Mouse (Mus musculus): ENCODE results near the gene Rhoc. TPM values are rescaled to one million over a fixed set of nuclear protein-coding genes. Genes with fewer than 3 reads are reported as not detected.
"Not testable (repeated sequence)": the region's sequence is repeated elsewhere in the genome, so short reads cannot be mapped to it uniquely, and the experiment has no call there.

Gene Rhoc
- polyA plus RNA-seq, 1 experiment from 2014 or later: 168 TPM

DNA sequence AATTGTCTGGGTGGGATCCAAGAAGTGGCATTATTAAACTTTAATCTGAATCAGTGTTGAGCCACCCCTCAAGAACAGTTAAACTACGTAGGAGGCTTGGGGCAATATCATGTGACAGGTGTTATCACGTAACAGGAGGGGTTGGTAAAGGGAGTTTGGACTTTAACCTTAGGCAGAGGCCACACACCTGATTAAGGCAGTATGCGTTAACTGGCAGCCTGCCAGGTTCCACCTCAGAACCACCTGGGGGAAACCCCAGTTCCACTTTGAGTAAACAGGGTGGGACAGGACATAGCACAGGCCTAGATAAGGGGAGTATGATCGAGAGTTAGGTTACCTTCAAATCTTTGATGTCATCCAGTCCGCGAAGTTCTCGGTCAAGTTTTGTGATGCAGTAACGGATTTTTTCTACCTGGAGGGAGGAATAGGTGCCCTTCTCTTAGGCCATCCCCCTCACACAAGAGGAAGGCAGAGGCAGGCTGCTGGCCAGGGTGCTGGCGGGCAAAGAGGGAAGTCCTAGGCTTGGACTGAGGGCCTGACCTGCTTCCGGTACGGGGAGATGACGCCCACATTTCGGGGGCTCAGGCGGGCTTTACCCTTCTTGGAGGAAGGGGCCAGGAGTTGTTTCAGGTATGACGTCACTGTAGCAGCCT lies 8.4 kb downstream of the Rhoc start:
- Histone ChIP-seq H3K9me3 (replicated peaks; ENCODE audit: control insufficient read depth, low read length) (no peaks in the 10 kb centered on the region), H3K4me1 (ENCODE audit: control insufficient read depth, insufficient read depth, low read length) (peaks cover 42% of the 10 kb centered on the region), H3K27me3 (ENCODE audit: control insufficient read depth, insufficient read depth, low read length) (no peaks in the 10 kb centered on the region), H3K4me2 (ENCODE audit: low read depth, low read length) (no peak overlapping the region), H3K4me3 (replicated peaks; ENCODE audit: low read length) (no peak overlapping the region), H3K36me3 (ENCODE audit: control insufficient read depth, insufficient read depth, low read length) (peaks cover 34% of the 10 kb centered on the region), H3K9ac (ENCODE audit: low read length) (no peak overlapping the region), H3K27ac (ENCODE audit: low read length) (peak overlapping the region; percentile 94; the same call in 1 of the 2 replicates)
- 66% methylated on average over 15 of the region's 15 CpGs for WGBS
- peak; percentile 78 for ATAC-seq (ENCODE audit: insufficient read depth, low FRiP score)

GRCm38 (mm10) chr3:104800681-104801080 lies 12.5 kb downstream of the Rhoc start:
- Histone ChIP-seq H3K27ac (ENCODE audit: low read length) (no peak overlapping the region), H3K27me3 (ENCODE audit: control insufficient read depth, insufficient read depth, low read length) (no peaks in the 10 kb centered on the region), H3K4me3 (replicated peaks; ENCODE audit: low read length) (no peak overlapping the region), H3K4me1 (ENCODE audit: control insufficient read depth, insufficient read depth, low read length) (peaks cover 6% of the 10 kb centered on the region; the same call in 1 of the 2 replicates), H3K36me3 (ENCODE audit: control insufficient read depth, insufficient read depth, low read length) (peaks cover 27% of the 10 kb centered on the region), H3K9me3 (replicated peaks; ENCODE audit: control insufficient read depth, low read length) (no peaks in the 10 kb centered on the region), H3K9ac (ENCODE audit: low read length) (no peak overlapping the region), H3K4me2 (ENCODE audit: low read depth, low read length) (no peak overlapping the region)
- 95% methylated on average over 11 of the region's 11 CpGs for WGBS
- no peak for ATAC-seq (ENCODE audit: insufficient read depth, low FRiP score)

DNA sequence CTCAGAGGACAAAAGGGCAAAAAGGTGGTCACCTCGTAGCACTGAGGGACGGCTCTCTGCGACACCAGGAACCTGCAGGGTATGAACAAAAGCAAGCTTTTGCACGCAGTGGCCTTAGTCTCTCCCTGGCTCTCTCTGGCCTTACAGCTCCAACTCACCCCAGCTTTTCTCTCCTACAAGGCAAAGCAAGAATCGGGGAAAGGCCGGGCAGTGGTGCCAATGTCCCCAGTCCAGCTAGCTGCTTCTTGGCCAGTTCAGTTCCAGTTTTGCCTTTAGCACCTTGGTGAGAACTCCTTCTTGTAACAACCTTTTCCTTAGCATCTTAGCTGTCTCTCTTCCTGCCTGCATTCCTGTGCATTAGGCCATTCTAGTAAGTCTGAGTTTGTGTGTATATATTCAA lies 13.3 kb downstream of the Rhoc start:
- Histone ChIP-seq H3K27ac (ENCODE audit: low read length) (no peak overlapping the region), H3K9me3 (replicated peaks; ENCODE audit: control insufficient read depth, low read length) (no peaks in the 10 kb centered on the region), H3K9ac (ENCODE audit: low read length) (no peak overlapping the region), H3K27me3 (ENCODE audit: control insufficient read depth, insufficient read depth, low read length) (no peaks in the 10 kb centered on the region), H3K36me3 (ENCODE audit: control insufficient read depth, insufficient read depth, low read length) (peaks cover 27% of the 10 kb centered on the region), H3K4me2 (ENCODE audit: low read depth, low read length) (no peak overlapping the region), H3K4me3 (replicated peaks; ENCODE audit: low read length) (no peak overlapping the region), H3K4me1 (ENCODE audit: control insufficient read depth, insufficient read depth, low read length) (no peaks in the 10 kb centered on the region)
- WGBS: 91% methylated on average over 6 of the region's 6 CpGs
- no peak for ATAC-seq (ENCODE audit: insufficient read depth, low FRiP score)

DNA sequence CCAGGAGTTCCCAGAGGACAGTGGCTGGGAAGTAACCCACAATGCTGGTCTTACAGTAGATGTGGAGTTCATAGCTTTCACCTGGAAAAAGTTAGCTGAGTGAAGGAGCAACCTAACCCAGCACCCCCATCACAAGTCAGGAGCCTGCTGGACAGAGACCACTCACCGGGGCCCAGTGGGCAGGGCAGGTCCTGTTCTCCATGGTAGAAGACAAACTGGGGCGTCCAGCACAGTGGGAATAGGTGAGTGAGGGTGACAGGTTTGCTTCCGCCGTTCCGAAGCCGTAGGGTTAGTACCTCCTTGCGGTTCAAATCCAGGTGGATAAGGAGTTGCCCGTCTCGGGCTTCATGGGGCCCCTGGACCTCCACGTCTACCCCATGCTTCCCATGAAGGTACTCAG lies 16.1 kb downstream of the Rhoc start:
- no peak overlapping the region for H3K4me2 ChIP-seq (ENCODE audit: low read depth, low read length)
- no peak overlapping the region for H3K9ac ChIP-seq (ENCODE audit: low read length)
- WGBS: 89% methylated on average over 10 of the region's 10 CpGs
- peaks cover 22% of the 10 kb centered on the region; the same call in 1 of the 2 replicates for H3K36me3 ChIP-seq (ENCODE audit: control insufficient read depth, insufficient read depth, low read length)
- H3K9me3 ChIP-seq (replicated peaks; ENCODE audit: control insufficient read depth, low read length): no peaks in the 10 kb centered on the region
- H3K27ac ChIP-seq (ENCODE audit: low read length): no peak overlapping the region
- no peak for ATAC-seq (ENCODE audit: insufficient read depth, low FRiP score)
- H3K27me3 ChIP-seq (ENCODE audit: control insufficient read depth, insufficient read depth, low read length): no peaks in the 10 kb centered on the region
- H3K4me1 ChIP-seq (ENCODE audit: control insufficient read depth, insufficient read depth, low read length): no peaks in the 10 kb centered on the region
- no peak overlapping the region for H3K4me3 ChIP-seq (replicated peaks; ENCODE audit: low read length)

GRCm38 (mm10) chr3:104805539-104805938 lies 17.4 kb downstream of the Rhoc start:
- H3K36me3 ChIP-seq (ENCODE audit: control insufficient read depth, insufficient read depth, low read length): 0 out of 2 replicates have a peak, but pooled peaks cover 10% of the 10 kb centered on the region
- whole genome bisulfite sequencing: 82% methylated on average over 9 of the region's 9 CpGs

DNA sequence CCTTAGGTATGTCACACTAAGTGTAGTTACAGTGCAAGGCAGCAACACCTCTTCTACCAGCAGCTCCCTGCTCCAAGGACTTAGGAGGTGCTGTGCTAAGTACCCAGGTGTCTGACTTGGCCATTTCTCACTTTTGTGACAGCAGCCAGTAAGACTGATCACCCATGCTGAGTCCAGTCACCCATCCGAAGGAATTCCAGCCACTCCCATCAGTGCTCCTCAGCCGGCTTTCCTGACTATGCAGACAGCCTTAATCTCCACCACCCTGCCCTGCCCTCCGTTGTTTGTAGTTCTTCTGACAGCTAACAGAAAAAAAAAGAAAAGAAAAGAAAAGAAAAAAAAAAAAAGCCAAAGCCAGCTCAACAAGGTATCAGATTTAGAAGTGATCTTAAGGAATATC lies 23.6 kb downstream of the Rhoc start:
- H3K27ac ChIP-seq (ENCODE audit: low read length): peak overlapping the region; percentile 2; the same call in 1 of the 2 replicates

More at GRCm38 (mm10) chr3:104805539-104805938, 17.4 kb downstream of the Rhoc start:
- H3K9me3 ChIP-seq (replicated peaks; ENCODE audit: control insufficient read depth, low read length): no peaks in the 10 kb centered on the region
- ATAC-seq (ENCODE audit: insufficient read depth, low FRiP score): no peak
- H3K4me1 ChIP-seq (ENCODE audit: control insufficient read depth, insufficient read depth, low read length): no peaks in the 10 kb centered on the region
- H3K27ac ChIP-seq (ENCODE audit: low read length): no peak overlapping the region
- H3K4me2 ChIP-seq (ENCODE audit: low read depth, low read length): no peak overlapping the region
- H3K27me3 ChIP-seq (ENCODE audit: control insufficient read depth, insufficient read depth, low read length): no peaks in the 10 kb centered on the region
- no peak overlapping the region for H3K9ac ChIP-seq (ENCODE audit: low read length)
- no peak overlapping the region for H3K4me3 ChIP-seq (replicated peaks; ENCODE audit: low read length)

DNA sequence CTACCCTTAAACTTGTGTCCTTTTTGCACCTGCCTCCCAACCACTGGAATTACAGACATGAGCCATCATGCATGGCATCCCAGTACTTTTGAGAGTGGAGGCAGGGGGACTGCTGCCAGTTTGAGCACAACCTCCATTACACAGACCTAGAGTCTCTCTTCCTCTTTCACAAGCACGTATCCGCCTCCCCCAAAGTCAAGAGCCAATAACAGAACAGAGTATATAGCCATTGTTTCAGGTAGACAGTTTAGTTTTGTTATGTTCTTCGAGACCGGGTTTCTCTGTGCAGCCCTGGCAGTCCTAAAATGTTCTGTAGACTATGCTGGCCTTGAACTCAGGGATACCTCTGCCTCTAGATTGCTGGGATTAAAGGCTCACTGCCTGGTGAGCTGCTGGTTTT lies 24.1 kb downstream of the Rhoc start:
- Histone ChIP-seq H3K27ac (ENCODE audit: low read length) (no peak overlapping the region; the same call in 1 of the 2 replicates), H3K27me3 (ENCODE audit: control insufficient read depth, insufficient read depth, low read length) (no peaks in the 10 kb centered on the region), H3K9ac (ENCODE audit: low read length) (no peak overlapping the region), H3K4me3 (replicated peaks; ENCODE audit: low read length) (no peak overlapping the region), H3K4me2 (ENCODE audit: low read depth, low read length) (no peak overlapping the region), H3K4me1 (ENCODE audit: control insufficient read depth, insufficient read depth, low read length) (peaks cover 19% of the 10 kb centered on the region), H3K9me3 (replicated peaks; ENCODE audit: control insufficient read depth, low read length) (no peaks in the 10 kb centered on the region), H3K36me3 (ENCODE audit: control insufficient read depth, insufficient read depth, low read length) (no peaks in the 10 kb centered on the region)
- ATAC-seq (ENCODE audit: insufficient read depth, low FRiP score): no peak
- 71% methylated on average over 4 of the region's 4 CpGs for WGBS

More for the DNA sequence above, 23.6 kb downstream of the Rhoc start:
- Histone ChIP-seq H3K27me3 (ENCODE audit: control insufficient read depth, insufficient read depth, low read length) (no peaks in the 10 kb centered on the region), H3K9ac (ENCODE audit: low read length) (no peak overlapping the region), H3K4me2 (ENCODE audit: low read depth, low read length) (no peak overlapping the region), H3K4me1 (ENCODE audit: control insufficient read depth, insufficient read depth, low read length) (peaks cover 15% of the 10 kb centered on the region), H3K36me3 (ENCODE audit: control insufficient read depth, insufficient read depth, low read length) (no peaks in the 10 kb centered on the region), H3K9me3 (replicated peaks; ENCODE audit: control insufficient read depth, low read length) (no peaks in the 10 kb centered on the region), H3K4me3 (replicated peaks; ENCODE audit: low read length) (no peak overlapping the region)
- peak; percentile 64; the same call in 1 of the 2 replicates for ATAC-seq (ENCODE audit: insufficient read depth, low FRiP score)
- 19% methylated on average over 3 of the region's 3 CpGs for WGBS

DNA sequence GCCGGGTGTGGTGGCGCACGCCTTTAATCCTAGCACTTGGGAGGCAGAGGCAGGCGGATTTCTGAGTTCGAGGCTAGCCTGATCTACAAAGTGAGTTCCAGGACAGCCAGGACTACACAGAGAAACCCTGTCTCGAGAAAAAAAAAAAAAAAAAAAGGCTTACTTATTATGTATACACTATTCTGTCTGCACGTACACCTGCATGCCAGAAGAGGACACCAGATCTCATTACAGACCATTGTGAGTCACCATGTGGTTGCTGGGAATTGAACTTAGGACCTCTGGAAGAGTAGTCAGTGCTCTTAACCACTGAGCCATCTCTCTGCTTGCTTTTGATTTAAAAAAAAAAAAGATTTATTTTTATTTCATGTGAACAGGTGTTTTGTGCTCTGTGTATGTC lies 25.1 kb downstream of the Rhoc start:
- H3K9ac ChIP-seq (ENCODE audit: low read length); H3K9me3 ChIP-seq (replicated peaks; ENCODE audit: control insufficient read depth, low read length); H3K36me3 ChIP-seq (ENCODE audit: control insufficient read depth, insufficient read depth, low read length); ATAC-seq (ENCODE audit: insufficient read depth, low FRiP score); H3K27me3 ChIP-seq (ENCODE audit: control insufficient read depth, insufficient read depth, low read length); H3K4me2 ChIP-seq (ENCODE audit: low read depth, low read length); H3K27ac ChIP-seq (ENCODE audit: low read length); H3K4me3 ChIP-seq (replicated peaks; ENCODE audit: low read length): not testable (repeated sequence)
- WGBS: 82% methylated on average over 7 of the region's 7 CpGs
- peaks cover 19% of the 10 kb centered on the region for H3K4me1 ChIP-seq (ENCODE audit: control insufficient read depth, insufficient read depth, low read length)

GRCm38 (mm10) chr3:104814746-104815145 lies 26.6 kb downstream of the Rhoc start:
- H3K27ac ChIP-seq (ENCODE audit: low read length): no peak overlapping the region
- WGBS: 100% methylated on average over 1 of the region's 1 CpGs
- ATAC-seq (ENCODE audit: insufficient read depth, low FRiP score): no peak

More at GRCm38 (mm10) chr3:104814746-104815145, 26.6 kb downstream of the Rhoc start:
- Histone ChIP-seq H3K4me1 (ENCODE audit: control insufficient read depth, insufficient read depth, low read length) (peaks cover 31% of the 10 kb centered on the region), H3K27me3 (ENCODE audit: control insufficient read depth, insufficient read depth, low read length) (no peaks in the 10 kb centered on the region), H3K9me3 (replicated peaks; ENCODE audit: control insufficient read depth, low read length) (no peaks in the 10 kb centered on the region), H3K4me3 (replicated peaks; ENCODE audit: low read length) (no peak overlapping the region), H3K9ac (ENCODE audit: low read length) (no peak overlapping the region), H3K4me2 (ENCODE audit: low read depth, low read length) (no peak overlapping the region), H3K36me3 (ENCODE audit: control insufficient read depth, insufficient read depth, low read length) (no peaks in the 10 kb centered on the region)
